Mouse (Mus musculus) megakaryocyte, embryonic 14.5 days (primary cell): Measurements from ENCODE around the gene Polr2e. TPM values are rescaled to one million over a fixed set of nuclear protein-coding genes. Genes with fewer than 3 reads are reported as not detected.

Source experiments
- H3K27me3 ChIP-seq: replicated peaks from 2 replicates; pipeline ENCODE3; 2012; ENCODE audit warnings: inconsistent platforms
- H3K36me3 ChIP-seq: replicated peaks from 2 replicates; pipeline ENCODE3; 2012; ENCODE audit warnings: low read length, inconsistent platforms, mixed read lengths
- H3K4me1 ChIP-seq: 2 replicates; pipeline ENCODE4 v1.6.1; 2012; ENCODE audit warnings: inconsistent platforms
- H3K4me3 ChIP-seq: replicated peaks from 2 replicates; pipeline ENCODE3; 2012; ENCODE audit warnings: moderate library complexity, mild to moderate bottlenecking, inconsistent platforms
- H3K9me3 ChIP-seq: 2 replicates; pipeline ENCODE4 v1.6.1; 2012; ENCODE audit warnings: inconsistent platforms
- FLI1 ChIP-seq: IDR thresholded peaks from 2 replicates; pipeline ENCODE4 v1.6.1; 2012; ENCODE audit warnings: low read length, inconsistent platforms, mixed read lengths
- GATA1 ChIP-seq: IDR thresholded peaks from 3 replicates; pipeline ENCODE4 v1.6.1; 2012; ENCODE audit warnings: mixed read lengths, low read length, inconsistent platforms, borderline replicate concordance
- polyA plus RNA-seq: library from polyadenylated mRNA; stranded (reverse); fragments of >175 nt; gene quantifications from 2 replicates; pipeline ENCODE4 v1.2.3, GENCODE M21; 2012; ENCODE audit warnings: low replicate concordance; ENCODE audit not compliant: insufficient read depth

Polr2e gene
- polyA plus RNA-seq, 1 experiment, result 260 TPM

GRCm38 (mm10) chr10:80075924-80076323 is 36.3 kb upstream of the Polr2e start:
- Histone ChIP-seq H3K4me3 (peak overlapping the region; percentile 99), H3K4me1 (peaks cover 90% of the 10 kb centered on the region), H3K36me3 (peaks cover 91% of the 10 kb centered on the region), H3K9me3 (no peaks in the 10 kb centered on the region), H3K27me3 (no peaks in the 10 kb centered on the region)
- no peak for TF ChIP-seq FLI1

- Histone ChIP-seq H3K36me3 (peaks cover 91% of the 10 kb centered on the region), H3K4me3 (peak overlapping the region; percentile 99), H3K9me3 (no peaks in the 10 kb centered on the region), H3K27me3 (no peaks in the 10 kb centered on the region), H3K4me1 (peaks cover 90% of the 10 kb centered on the region)
- no peak for TF ChIP-seq FLI1
- TF ChIP-seq GATA1, result no peak
Observed at GRCm38 (mm10) chr10:80074813-80075601, 35.4 kb upstream of the Polr2e start.

- Histone ChIP-seq H3K4me1 (peaks cover 92% of the 10 kb centered on the region), H3K9me3 (no peaks in the 10 kb centered on the region), H3K27me3 (no peaks in the 10 kb centered on the region), H3K36me3 (peaks cover 90% of the 10 kb centered on the region), H3K4me3 (peak overlapping the region; percentile 99)
- TF ChIP-seq FLI1 (no peak), GATA1 (no peak)
Observed at GRCm38 (mm10) chr10:80072623-80073489, 33.3 kb upstream of the Polr2e start.

- H3K4me1 ChIP-seq, result peaks cover 93% of the 10 kb centered on the region
- TF ChIP-seq FLI1 (no peak), GATA1 (no peak)
- peak overlapping the region; percentile 99 for H3K4me3 ChIP-seq
- H3K27me3 ChIP-seq, result no peaks in the 10 kb centered on the region
- H3K36me3 ChIP-seq, result peaks cover 90% of the 10 kb centered on the region
- H3K9me3 ChIP-seq, result no peaks in the 10 kb centered on the region
Observed at GRCm38 (mm10) chr10:80071516-80071900, 31.9 kb upstream of the Polr2e start.

GRCm38 (mm10) chr10:80070837-80071515 is 31.4 kb upstream of the Polr2e start:
- peaks cover 90% of the 10 kb centered on the region for H3K36me3 ChIP-seq

GRCm38 (mm10) chr10:80069948-80070450 is 30.4 kb upstream of the Polr2e start:
- Histone ChIP-seq H3K36me3 (peaks cover 94% of the 10 kb centered on the region), H3K27me3 (no peaks in the 10 kb centered on the region), H3K4me1 (peaks cover 94% of the 10 kb centered on the region), H3K4me3 (peak overlapping the region; percentile 88), H3K9me3 (no peaks in the 10 kb centered on the region)
- TF ChIP-seq GATA1 (no peak), FLI1 (no peak)

More at GRCm38 (mm10) chr10:80070837-80071515, 31.4 kb upstream of the Polr2e start:
- peaks cover 93% of the 10 kb centered on the region for H3K4me1 ChIP-seq
- no peaks in the 10 kb centered on the region for H3K9me3 ChIP-seq
- TF ChIP-seq FLI1, result no peak; the same call in 1 of the 2 replicates
- TF ChIP-seq GATA1, result no peak
- no peaks in the 10 kb centered on the region for H3K27me3 ChIP-seq
- H3K4me3 ChIP-seq, result peak overlapping the region; percentile 99

GRCm38 (mm10) chr10:80069251-80069650 is 29.7 kb upstream of the Polr2e start:
- peaks cover 95% of the 10 kb centered on the region for H3K36me3 ChIP-seq

GRCm38 (mm10) chr10:80063877-80064650 is 24.5 kb upstream of the Polr2e start:
- Histone ChIP-seq H3K27me3 (no peaks in the 10 kb centered on the region), H3K9me3 (no peaks in the 10 kb centered on the region), H3K4me3 (peak overlapping the region; percentile 33), H3K36me3 (peaks cover 97% of the 10 kb centered on the region), H3K4me1 (peaks cover 95% of the 10 kb centered on the region)
- TF ChIP-seq GATA1 (no peak), FLI1 (no peak)

More at GRCm38 (mm10) chr10:80069251-80069650, 29.7 kb upstream of the Polr2e start:
- TF ChIP-seq GATA1, result no peak
- no peaks in the 10 kb centered on the region for H3K9me3 ChIP-seq
- H3K27me3 ChIP-seq, result no peaks in the 10 kb centered on the region
- H3K4me1 ChIP-seq, result peaks cover 97% of the 10 kb centered on the region
- H3K4me3 ChIP-seq, result peak overlapping the region; percentile 88

- H3K4me3 ChIP-seq, result no peak overlapping the region
- H3K36me3 ChIP-seq, result peaks cover 99% of the 10 kb centered on the region
- H3K27me3 ChIP-seq, result no peaks in the 10 kb centered on the region
- peaks cover 94% of the 10 kb centered on the region for H3K4me1 ChIP-seq
- TF ChIP-seq GATA1 (no peak), FLI1 (no peak)
- no peaks in the 10 kb centered on the region for H3K9me3 ChIP-seq
Observed at GRCm38 (mm10) chr10:80063104-80063503, 23.5 kb upstream of the Polr2e start.
